Comparison of ENCODE assay signal across 8 mouse cellular contexts in the genomic region with DNA sequence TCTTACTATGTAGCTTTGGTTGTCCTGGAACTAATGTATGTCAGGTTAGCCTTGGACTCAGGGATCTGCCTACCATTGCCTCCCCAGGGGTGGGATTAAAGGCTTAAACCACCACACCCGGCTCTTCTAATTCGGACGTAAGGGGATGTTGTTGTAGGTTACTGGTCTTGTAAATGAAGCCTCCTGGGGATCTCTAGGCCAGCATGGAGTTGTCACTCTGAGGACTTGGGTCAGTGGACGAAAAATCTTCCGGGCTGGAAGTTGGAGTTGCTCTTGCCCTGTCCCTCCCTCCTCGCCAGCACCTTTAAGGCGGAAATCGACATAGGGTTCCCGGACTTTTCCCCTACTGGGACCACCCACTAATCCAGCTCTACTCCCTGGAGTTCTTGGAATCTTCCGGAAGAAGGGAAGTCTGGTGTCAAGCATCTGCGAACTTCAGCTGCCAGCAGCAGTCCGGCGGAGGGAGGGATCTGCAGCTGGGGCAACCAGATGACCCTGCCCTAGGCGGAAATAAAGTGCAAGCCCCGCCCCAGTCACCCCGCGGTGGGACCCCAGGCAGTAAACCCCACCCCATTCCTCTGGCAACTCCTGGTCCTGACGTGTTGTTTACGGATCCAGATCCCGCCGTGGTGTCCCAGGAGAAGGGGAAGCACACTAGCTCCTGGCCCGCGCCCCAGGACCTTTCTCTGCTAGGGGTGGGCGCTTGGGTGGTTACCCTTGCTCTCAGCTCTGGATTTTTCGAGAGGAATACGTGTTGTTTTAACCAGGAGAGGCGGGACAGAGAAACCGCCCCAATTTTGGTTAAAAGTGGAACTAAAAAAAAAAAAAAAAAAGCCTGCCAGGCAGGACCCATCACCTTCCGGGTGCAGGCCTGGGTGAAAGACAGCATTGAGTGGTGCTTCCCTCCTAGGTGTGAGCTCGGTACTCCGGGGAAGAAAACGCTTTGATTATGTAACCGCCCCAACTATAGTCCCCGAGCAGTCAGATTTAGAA. TPM values are rescaled to one million over a fixed set of nuclear protein-coding genes. Genes with fewer than 3 reads are reported as not detected.
DNase-seq lines count a peak whose midpoint lies in the region; ATAC-seq and TF ChIP-seq lines count a peak whose summit lies in the region.

No protein-coding gene starts in this region.

- H3K9ac ChIP-seq in heart, embryonic 11.5 days (ENCODE audit: low read depth, low read length), result peak overlapping the region; percentile 79
- H3K9ac ChIP-seq in kidney, embryonic 15.5 days, result peak overlapping the region; percentile 53
- peak overlapping the region; percentile 77 for H3K9ac ChIP-seq in liver, embryonic 12.5 days

- no peak for TF ChIP-seq CTCF in embryonic fibroblast, embryonic 13.5 days (IDR thresholded peaks at IDR 0.05; ENCODE audit: borderline replicate concordance, insufficient read depth, low read length)

- H3K27ac ChIP-seq in embryonic fibroblast, embryonic 13.5 days (ENCODE audit: insufficient read depth, low read length), result peak overlapping the region; percentile 42
- peak overlapping the region; percentile 93 for H3K27ac ChIP-seq in heart, embryonic 11.5 days (ENCODE audit: low read depth, low read length)
- H3K27ac ChIP-seq in kidney, embryonic 15.5 days, result peak overlapping the region; percentile 98
- peak overlapping the region; percentile 89 for H3K27ac ChIP-seq in liver, embryonic 12.5 days

- no peaks in the 10 kb centered on the region for H3K27me3 ChIP-seq in heart, embryonic 11.5 days (ENCODE audit: control insufficient read depth, insufficient read depth, low read length)
- H3K27me3 ChIP-seq in kidney, embryonic 15.5 days, result no peaks in the 10 kb centered on the region
- no peaks in the 10 kb centered on the region for H3K27me3 ChIP-seq in liver, embryonic 12.5 days (replicated peaks)
- H3K27me3 ChIP-seq in myocyte (ENCODE audit: control insufficient read depth, insufficient read depth, insufficient read length), result no peaks in the 10 kb centered on the region
- no peaks in the 10 kb centered on the region for H3K27me3 ChIP-seq in splenic B cell, adult 2 months (ENCODE audit: control insufficient read depth, insufficient read depth, low read length, poor library complexity, severe bottlenecking)

- peaks cover 11% of the 10 kb centered on the region; the same call in 1 of the 2 replicates for H3K4me1 ChIP-seq in embryonic fibroblast, embryonic 13.5 days (ENCODE audit: control insufficient read depth, insufficient read depth, low read length)
- H3K4me1 ChIP-seq in heart, embryonic 11.5 days (ENCODE audit: control insufficient read depth, insufficient read depth, low read length), result peaks cover 14% of the 10 kb centered on the region
- peaks cover 37% of the 10 kb centered on the region for H3K4me1 ChIP-seq in kidney, embryonic 15.5 days
- H3K4me1 ChIP-seq in liver, embryonic 12.5 days, result peaks cover 67% of the 10 kb centered on the region

- peak; percentile 70 for TF ChIP-seq POLR2A in embryonic fibroblast, embryonic 13.5 days (IDR thresholded peaks at IDR 0.05; ENCODE audit: low read depth, low read length)
- peak; percentile 67 for TF ChIP-seq POLR2A in myocyte (IDR thresholded peaks at IDR 0.05; ENCODE audit: insufficient read length, low read depth)

- H3ac ChIP-seq in myocyte (ENCODE audit: control insufficient read depth, insufficient read length), result no peak overlapping the region

- peak; percentile 86 for ATAC-seq in heart, embryonic 11.5 days (replicated peaks; ENCODE audit: insufficient number of reproducible peaks, low FRiP score, low TSS enrichment)
- ATAC-seq in kidney, embryonic 15.5 days (replicated peaks; ENCODE audit: low FRiP score), result peak; percentile 85
- peak; percentile 79 for ATAC-seq in liver, embryonic 12.5 days

- H3K36me3 ChIP-seq in heart, embryonic 11.5 days (ENCODE audit: control insufficient read depth, insufficient read depth, low read length), result no peaks in the 10 kb centered on the region
- no peaks in the 10 kb centered on the region for H3K36me3 ChIP-seq in kidney, embryonic 15.5 days
- no peaks in the 10 kb centered on the region for H3K36me3 ChIP-seq in liver, embryonic 12.5 days
- H3K36me3 ChIP-seq in myocyte (ENCODE audit: control insufficient read depth, insufficient read depth), result no peaks in the 10 kb centered on the region
- no peaks in the 10 kb centered on the region for H3K36me3 ChIP-seq in splenic B cell, adult 2 months (ENCODE audit: control insufficient read depth, insufficient read depth, low read length, poor library complexity, severe bottlenecking)

- H3K4me3 ChIP-seq in embryonic fibroblast, embryonic 13.5 days (ENCODE audit: insufficient read depth, low read length), result peak overlapping the region; percentile 28
- H3K4me3 ChIP-seq in heart, embryonic 11.5 days (ENCODE audit: low read depth, low read length), result peak overlapping the region; percentile 55
- H3K4me3 ChIP-seq in kidney, embryonic 15.5 days (replicated peaks), result peak overlapping the region; percentile 48
- H3K4me3 ChIP-seq in liver, embryonic 12.5 days, result peak overlapping the region; percentile 69
- H3K4me3 ChIP-seq in myocyte, result peak overlapping the region; percentile 44

- WGBS in heart, embryonic 11.5 days (ENCODE audit: insufficient replicate concordance), result 3% methylated on average over 34 of the region's 34 CpGs
- WGBS in kidney, embryonic 15.5 days, result 1% methylated on average over 34 of the region's 34 CpGs
- WGBS in liver, embryonic 12.5 days (ENCODE audit: insufficient replicate concordance), result 3% methylated on average over 34 of the region's 34 CpGs

- peak; percentile 94 for DNase-seq in 3134 (ENCODE audit: extremely low read depth, insufficient read length, low spot score)
- peak; percentile 97 for DNase-seq in adrenal gland, postnatal 14 days
- DNase-seq in splenic B cell, adult 2 months (ENCODE audit: low read depth, low spot score), result peak; percentile 61

- H3K79me2 ChIP-seq in myocyte (ENCODE audit: control insufficient read depth, insufficient read depth), result no peaks in the 10 kb centered on the region

- H3K4me2 ChIP-seq in heart, embryonic 11.5 days, result peak overlapping the region; percentile 75
- peak overlapping the region; percentile 78 for H3K4me2 ChIP-seq in kidney, embryonic 15.5 days
- peak overlapping the region; percentile 86 for H3K4me2 ChIP-seq in liver, embryonic 12.5 days
- peak overlapping the region; percentile 89 for H3K4me2 ChIP-seq in myocyte (ENCODE audit: low read depth)

- no peaks in the 10 kb centered on the region for H3K9me3 ChIP-seq in heart, embryonic 11.5 days (replicated peaks; ENCODE audit: control insufficient read depth, low read length)
- H3K9me3 ChIP-seq in kidney, embryonic 15.5 days (replicated peaks), result no peaks in the 10 kb centered on the region
- H3K9me3 ChIP-seq in liver, embryonic 12.5 days (replicated peaks), result no peaks in the 10 kb centered on the region

TF ChIP-seq in myocyte, 11 proteins besides CTCF, POLR2A, EP300 and RAD21 (continues in another document):
- TF ChIP-seq E2F4 (IDR thresholded peaks at IDR 0.05; ENCODE audit: insufficient read depth) (no peak), USF1 (IDR thresholded peaks at IDR 0.05; ENCODE audit: low read depth) (no peak), TCF12 (IDR thresholded peaks at IDR 0.05; ENCODE audit: insufficient read depth, poor library complexity, severe bottlenecking) (no peak), REST (IDR thresholded peaks at IDR 0.05; ENCODE audit: insufficient read depth, insufficient read length) (no peak), SRF (IDR thresholded peaks at IDR 0.05; ENCODE audit: control insufficient read depth, insufficient read length, low read depth) (no peak)

RNA-seq across cellular contexts. Expression of a gene that starts 6.4 kb away (rescaled TPM):
- 72.6 and 73.7 TPM in 2 replicates for total RNA-seq in adrenal gland, postnatal 14 days (2021)
- polyA plus RNA-seq in embryonic fibroblast, embryonic 13.5 days (2011; ENCODE audit: insufficient read length, low read depth, missing spikeins), result 42.6 and 51.9 TPM in 2 replicates
- 7.5 and 8.1 TPM in 2 replicates for polyA plus RNA-seq in heart, embryonic 11.5 days (2014; fragmentation: Nextera tagmentation; extraction: Ambion mirVana)
- polyA plus RNA-seq in kidney, embryonic 15.5 days (2015; fragmentation: Nextera tagmentation; extraction: Ambion mirVana), result 10.8 and 11.1 TPM in 2 replicates
- polyA plus RNA-seq in liver, embryonic 12.5 days (2016; fragmentation: Nextera tagmentation; extraction: Ambion mirVana), result 5.1 and 5.6 TPM in 2 replicates
- polyA plus RNA-seq in myocyte (2012; fragmentation: generic; extraction: Trizol), result 11.7 TPM

RNA-seq across cellular contexts. Expression of a gene that starts 32.5 kb away (rescaled TPM):
- total RNA-seq in adrenal gland, postnatal 14 days (2021), result not detected in 2 replicates
- 0.52 and 1.1 TPM in 2 replicates for polyA plus RNA-seq in embryonic fibroblast, embryonic 13.5 days (2011; ENCODE audit: insufficient read length, low read depth, missing spikeins)
- 0.20 and 0.52 TPM in 2 replicates for polyA plus RNA-seq in heart, embryonic 11.5 days (2014; fragmentation: Nextera tagmentation; extraction: Ambion mirVana)
- 1.3 and 5.9 TPM in 2 replicates for polyA plus RNA-seq in kidney, embryonic 15.5 days (2015; fragmentation: Nextera tagmentation; extraction: Ambion mirVana)
- polyA plus RNA-seq in liver, embryonic 12.5 days (2016; fragmentation: Nextera tagmentation; extraction: Ambion mirVana), result 0.37 and 0.63 TPM in 2 replicates
- 0.24 TPM for polyA plus RNA-seq in myocyte (2012; fragmentation: generic; extraction: Trizol)

RNA-seq across cellular contexts. Expression of a gene that starts 45.6 kb away (rescaled TPM):
- total RNA-seq in adrenal gland, postnatal 14 days (2021), result 1.5 and 1.6 TPM in 2 replicates
- not detected in 2 replicates for polyA plus RNA-seq in embryonic fibroblast, embryonic 13.5 days (2011; ENCODE audit: insufficient read length, low read depth, missing spikeins)
- polyA plus RNA-seq in heart, embryonic 11.5 days (2014; fragmentation: Nextera tagmentation; extraction: Ambion mirVana), result 0.93 and 1.2 TPM in 2 replicates
- 0.75 and 1.7 TPM in 2 replicates for polyA plus RNA-seq in kidney, embryonic 15.5 days (2015; fragmentation: Nextera tagmentation; extraction: Ambion mirVana)
- polyA plus RNA-seq in liver, embryonic 12.5 days (2016; fragmentation: Nextera tagmentation; extraction: Ambion mirVana), result 0.12 and 0.31 TPM in 2 replicates
- polyA plus RNA-seq in myocyte (2012; fragmentation: generic; extraction: Trizol), result 0.32 TPM

RNA-seq across cellular contexts. Expression of a gene that starts 49.0 kb away (rescaled TPM):
- total RNA-seq in adrenal gland, postnatal 14 days (2021), result 22.5 and 23.2 TPM in 2 replicates
- 107 and 109 TPM in 2 replicates for polyA plus RNA-seq in embryonic fibroblast, embryonic 13.5 days (2011; ENCODE audit: insufficient read length, low read depth, missing spikeins)
- 62.9 and 64.9 TPM in 2 replicates for polyA plus RNA-seq in heart, embryonic 11.5 days (2014; fragmentation: Nextera tagmentation; extraction: Ambion mirVana)
- polyA plus RNA-seq in kidney, embryonic 15.5 days (2015; fragmentation: Nextera tagmentation; extraction: Ambion mirVana), result 83.2 and 83.7 TPM in 2 replicates
- polyA plus RNA-seq in liver, embryonic 12.5 days (2016; fragmentation: Nextera tagmentation; extraction: Ambion mirVana), result 69.7 and 74.7 TPM in 2 replicates
- 57.5 TPM for polyA plus RNA-seq in myocyte (2012; fragmentation: generic; extraction: Trizol)

RNA-seq across cellular contexts. Expression of a gene that starts 59.3 kb away (rescaled TPM):
- total RNA-seq in adrenal gland, postnatal 14 days (2021), result 75.6 and 89.5 TPM in 2 replicates
- 127 and 155 TPM in 2 replicates for polyA plus RNA-seq in embryonic fibroblast, embryonic 13.5 days (2011; ENCODE audit: insufficient read length, low read depth, missing spikeins)
- polyA plus RNA-seq in heart, embryonic 11.5 days (2014; fragmentation: Nextera tagmentation; extraction: Ambion mirVana), result 124 and 139 TPM in 2 replicates
- 82.9 and 86.1 TPM in 2 replicates for polyA plus RNA-seq in kidney, embryonic 15.5 days (2015; fragmentation: Nextera tagmentation; extraction: Ambion mirVana)
- polyA plus RNA-seq in liver, embryonic 12.5 days (2016; fragmentation: Nextera tagmentation; extraction: Ambion mirVana), result 119 and 126 TPM in 2 replicates
- 92.9 TPM for polyA plus RNA-seq in myocyte (2012; fragmentation: generic; extraction: Trizol)

Comparison
In these comparisons a context has a peak if more than half of its experiments do, and no peak if none do; other contexts are left out.
1. Peak in every context shown above with its lines: DNase-seq, ATAC-seq, H3K4me3 ChIP-seq and H3K27ac ChIP-seq.
2. H3K27ac ChIP-seq: peak in every context shown above with its lines; median percentile 98 in kidney, embryonic 15.5 days; 93 in heart, embryonic 11.5 days; 89 in liver, embryonic 12.5 days; 42 in embryonic fibroblast, embryonic 13.5 days.